Mouse (Mus musculus) erythroblast, embryonic 14.5 days (primary cell): ENCODE data around the gene Gm21861. TPM values are rescaled to one million over a fixed set of nuclear protein-coding genes. Genes with fewer than 3 reads are reported as not detected.
"Not testable (repeated sequence)": the region's sequence is repeated elsewhere in the genome, so short reads cannot be mapped to it uniquely, and the experiment has no call there.

Experiments used
- H3K27me3 ChIP-seq: 2 replicates; pipeline ENCODE4 v1.6.1; 2012; ENCODE audit warnings: inconsistent platforms; ENCODE audit not compliant: control insufficient read depth
- H3K36me3 ChIP-seq: 2 replicates; pipeline ENCODE4 v1.6.1; 2012; ENCODE audit warnings: mild to moderate bottlenecking, inconsistent platforms; ENCODE audit not compliant: control insufficient read depth
- H3K4me1 ChIP-seq: 2 replicates; pipeline ENCODE4 v1.6.1; 2012; ENCODE audit warnings: inconsistent platforms; ENCODE audit not compliant: control insufficient read depth
- H3K4me3 ChIP-seq: replicated peaks from 2 replicates; pipeline ENCODE3; 2012; ENCODE audit warnings: moderate library complexity, mild to moderate bottlenecking, inconsistent platforms
- H3K9me3 ChIP-seq: 2 replicates; pipeline ENCODE4 v1.6.1; 2012; ENCODE audit warnings: low read length, inconsistent platforms, mixed read lengths; ENCODE audit not compliant: control insufficient read depth
- polyA plus RNA-seq: library from polyadenylated mRNA; stranded (reverse); fragments of >175 nt; gene quantifications from 2 replicates; pipeline ENCODE4 v1.2.3, GENCODE M21; 2012

Gene Gm21861
- not detected in 2 replicates for polyA plus RNA-seq

GRCm38 (mm10) chrY:58814497-58814896 lies at the start of gene Gm21861:
Gene Gm21861, minus strand, starts transcription at chrY:58814597.
- not testable (repeated sequence) for H3K36me3 ChIP-seq, H3K27me3 ChIP-seq, H3K9me3 ChIP-seq, H3K4me3 ChIP-seq, H3K4me1 ChIP-seq
